Mouse (Mus musculus) right cerebral cortex, adult 2 months (tissue): ENCODE measurements around the gene Ptpn11.
A peak's percentile ranks its signal among the peaks of the same experiment; 100 is the strongest.

ENCODE experiments used
- DNase-seq, 2 experiments: peaks; one replicate each; pipeline ENCODE4 v3.0.0; 2021 to 2022; ENCODE audit warnings: low spot score in 2 of 2

Gene Ptpn11

DNA sequence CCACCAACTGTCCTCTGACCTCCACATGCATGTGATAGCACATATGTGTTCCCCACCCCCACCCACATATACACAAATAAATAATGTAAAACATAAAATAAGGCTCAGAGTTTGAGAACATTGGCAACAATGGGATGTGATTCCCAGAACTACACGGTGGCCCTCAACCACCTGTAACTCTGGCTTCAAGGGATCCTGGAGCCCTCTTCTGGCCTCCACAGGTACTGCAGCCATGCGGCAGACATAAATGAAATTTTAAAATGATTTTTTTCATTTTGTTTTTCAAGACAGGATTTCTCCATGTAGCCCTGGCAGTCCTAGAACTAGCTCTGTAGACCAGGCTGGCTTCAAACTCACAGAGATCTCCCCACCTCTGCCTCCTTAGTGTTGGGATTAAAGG lies 65.1 kb downstream of the Ptpn11 start:
- DNase-seq = no peak

DNA sequence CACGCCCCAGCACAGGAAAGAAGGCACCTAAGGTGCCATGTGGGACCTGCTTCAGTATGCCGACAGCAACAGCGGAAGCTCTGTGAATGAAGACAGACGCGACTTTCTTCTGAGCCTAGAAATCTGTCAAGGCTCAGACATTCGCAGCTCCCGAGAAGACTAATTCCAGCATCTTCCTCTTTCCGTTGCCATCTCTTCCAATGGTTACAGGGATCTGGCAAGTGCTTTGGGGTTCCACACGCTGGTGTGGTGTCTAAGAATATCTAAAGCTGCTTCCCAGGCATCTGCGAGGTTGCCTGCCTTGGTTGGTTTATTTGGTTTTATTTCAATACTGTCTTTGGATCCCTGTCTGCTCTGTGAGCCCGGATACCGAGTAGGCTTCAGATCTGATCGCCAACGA lies 65.6 kb downstream of the Ptpn11 start:
- DNase-seq = no peak

DNA sequence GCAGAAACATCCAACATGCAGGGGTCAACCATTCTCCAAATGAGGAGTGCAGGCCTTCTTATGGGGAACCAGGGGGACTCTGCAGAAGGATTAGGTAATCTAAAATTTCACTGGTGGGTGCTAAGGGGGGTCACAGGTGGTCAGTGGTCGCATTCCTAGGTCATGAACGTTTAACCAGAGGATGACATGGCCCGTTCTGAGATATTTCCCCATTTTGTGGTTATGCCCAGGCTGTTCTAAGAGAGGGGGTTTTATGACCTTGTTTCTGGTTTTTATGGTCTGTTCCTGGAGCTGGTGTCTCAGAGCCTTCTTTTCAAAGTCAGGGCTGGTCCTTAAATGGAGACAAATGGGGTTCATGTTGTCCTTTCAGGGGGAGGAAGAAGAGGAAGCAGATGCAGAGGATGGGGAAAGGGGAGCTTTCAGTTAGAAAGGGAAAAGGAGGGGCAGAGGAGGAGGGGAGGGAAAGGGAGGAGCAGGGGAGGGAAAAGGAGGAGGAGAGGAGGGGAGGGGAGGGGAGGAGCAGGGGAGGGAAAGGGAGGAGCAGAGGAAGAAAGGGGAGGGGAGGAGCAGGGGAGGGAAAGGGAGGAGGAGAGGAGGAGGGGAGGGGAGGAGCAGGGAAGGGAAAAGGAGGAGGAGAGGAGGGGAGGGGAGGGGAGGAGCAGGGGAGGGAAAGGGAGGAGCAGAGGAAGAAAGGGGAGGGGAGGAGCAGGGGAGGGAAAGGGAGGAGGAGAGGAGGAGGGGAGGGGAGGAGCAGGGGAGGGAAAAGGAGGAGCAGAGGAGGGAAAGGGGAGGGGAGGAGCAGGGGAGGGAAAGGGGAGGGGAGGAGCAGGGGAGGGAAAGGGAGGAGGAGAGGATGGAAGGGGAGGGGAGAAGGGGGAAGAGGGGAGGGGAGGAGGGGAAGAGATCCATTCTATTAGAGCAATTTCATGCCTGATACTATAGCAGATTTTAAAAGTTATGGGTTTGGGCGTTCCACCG lies 66.7 kb downstream of the Ptpn11 start:
- no peak for DNase-seq

DNA sequence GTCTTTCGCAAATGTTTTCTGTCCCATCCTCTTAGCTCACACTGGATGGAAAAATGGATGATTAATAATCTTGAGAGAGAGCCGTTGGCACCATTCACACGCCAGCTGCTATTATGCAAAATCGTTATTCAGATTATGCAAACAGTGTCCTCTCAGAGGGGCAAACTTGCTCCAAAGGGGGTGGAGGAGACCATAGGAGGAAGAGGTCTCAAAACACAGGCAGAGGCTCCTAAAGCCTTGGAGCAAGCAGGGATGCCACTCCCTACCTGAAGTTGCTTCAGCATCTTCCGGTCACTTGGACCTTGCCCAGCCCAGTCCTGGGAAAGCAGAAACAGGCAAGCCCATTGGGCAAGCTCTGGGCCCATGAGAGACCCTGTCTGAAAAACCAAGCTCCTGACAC lies 67.8 kb downstream of the Ptpn11 start:
- DNase-seq = no peak

DNA sequence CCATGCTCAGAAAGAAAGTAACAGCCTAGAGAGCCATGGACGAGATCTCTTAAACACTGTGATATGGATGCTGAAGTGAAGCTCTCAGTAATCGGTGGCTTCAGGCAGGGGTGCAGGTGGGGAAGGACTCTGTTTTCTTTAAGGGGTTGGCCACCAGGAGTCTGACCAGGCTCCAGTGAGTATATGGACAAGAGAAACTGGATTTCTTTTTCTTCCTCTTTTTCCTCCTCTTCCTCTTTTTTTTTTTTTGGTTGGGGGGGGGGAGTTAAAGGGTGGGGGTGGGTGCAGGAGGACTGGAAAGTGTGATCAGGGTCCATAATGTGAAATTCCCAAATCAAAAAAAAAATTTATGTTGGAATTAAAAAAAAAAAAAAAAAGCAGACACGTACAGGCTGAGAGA lies 68.6 kb downstream of the Ptpn11 start:
- no peak for DNase-seq

DNA sequence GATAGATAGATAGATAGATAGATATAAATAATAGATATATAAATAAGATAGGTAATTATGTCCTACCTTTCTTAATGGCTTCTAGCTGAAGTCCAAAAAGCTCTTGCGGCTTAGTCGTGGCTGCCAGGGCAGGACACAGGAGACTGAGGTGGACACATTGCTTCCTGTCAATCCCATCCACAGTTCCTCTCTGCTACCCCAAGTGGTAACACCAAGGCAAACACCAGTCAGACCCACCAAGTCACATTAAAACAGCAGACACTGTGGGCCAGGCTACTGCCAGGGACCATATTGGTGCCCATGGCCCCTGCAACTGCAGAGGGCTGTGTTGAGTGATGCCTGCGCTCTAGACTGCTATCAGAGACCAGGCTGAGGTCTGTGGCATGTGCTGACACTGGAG lies 69.2 kb downstream of the Ptpn11 start:
- DNase-seq = no peak

DNA sequence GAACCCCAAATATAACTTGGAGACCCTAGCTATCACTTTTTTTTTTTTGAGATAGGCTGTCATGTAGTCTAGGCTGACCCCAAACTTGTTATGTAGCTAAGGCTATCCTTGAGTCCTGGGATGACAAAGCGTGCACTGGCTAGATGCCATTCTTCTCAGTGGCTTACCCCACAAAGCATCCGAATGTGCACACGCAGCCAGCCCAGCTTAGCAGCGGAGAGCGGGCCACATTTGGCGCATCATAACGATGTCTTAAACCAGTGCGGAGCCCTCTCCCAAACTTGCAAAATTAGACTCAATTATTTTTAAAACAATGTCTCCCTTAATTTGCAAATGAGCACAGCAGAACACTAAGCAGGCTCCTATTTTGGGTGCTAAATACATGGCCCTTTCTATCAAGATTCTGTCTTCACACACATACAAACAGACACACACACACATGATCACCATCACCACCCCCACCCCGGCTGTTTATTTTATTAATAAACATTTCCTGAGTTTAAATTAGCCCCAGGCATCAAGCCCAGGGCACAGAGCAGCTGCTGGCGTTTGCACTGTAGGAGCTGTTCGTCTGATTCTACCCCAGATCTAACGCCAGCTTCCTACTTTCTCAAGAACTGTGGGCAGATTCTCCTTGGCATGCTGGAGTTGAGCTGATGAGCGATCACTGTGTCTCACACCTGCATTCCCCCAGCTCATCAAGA lies 71.7 kb downstream of the Ptpn11 start:
- DNase-seq = peak; percentile 66 to 69

DNA sequence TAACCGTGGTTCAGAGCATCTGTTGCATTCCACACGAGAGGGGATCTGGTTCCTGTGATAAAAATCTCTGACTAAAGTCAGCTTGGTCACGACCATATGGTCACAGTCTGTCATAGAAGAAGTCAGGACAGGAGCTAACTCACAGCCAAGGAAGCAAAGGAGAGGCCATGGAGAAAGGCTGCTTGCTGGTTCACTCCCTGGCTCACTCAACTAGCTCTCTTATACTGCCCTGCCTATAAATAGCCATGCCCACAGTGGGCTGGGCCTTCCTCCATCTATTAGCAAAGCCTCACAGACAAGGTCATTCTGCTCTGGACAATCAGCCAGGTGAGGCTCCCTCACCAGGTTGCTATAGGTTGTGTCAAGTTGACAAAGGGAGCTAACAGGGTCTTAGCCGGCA lies 72.9 kb downstream of the Ptpn11 start:
- no peak for DNase-seq

GRCm38 (mm10) chr5:121116941-121117340 lies 74.3 kb downstream of the Ptpn11 start:
- no peak for DNase-seq

DNA sequence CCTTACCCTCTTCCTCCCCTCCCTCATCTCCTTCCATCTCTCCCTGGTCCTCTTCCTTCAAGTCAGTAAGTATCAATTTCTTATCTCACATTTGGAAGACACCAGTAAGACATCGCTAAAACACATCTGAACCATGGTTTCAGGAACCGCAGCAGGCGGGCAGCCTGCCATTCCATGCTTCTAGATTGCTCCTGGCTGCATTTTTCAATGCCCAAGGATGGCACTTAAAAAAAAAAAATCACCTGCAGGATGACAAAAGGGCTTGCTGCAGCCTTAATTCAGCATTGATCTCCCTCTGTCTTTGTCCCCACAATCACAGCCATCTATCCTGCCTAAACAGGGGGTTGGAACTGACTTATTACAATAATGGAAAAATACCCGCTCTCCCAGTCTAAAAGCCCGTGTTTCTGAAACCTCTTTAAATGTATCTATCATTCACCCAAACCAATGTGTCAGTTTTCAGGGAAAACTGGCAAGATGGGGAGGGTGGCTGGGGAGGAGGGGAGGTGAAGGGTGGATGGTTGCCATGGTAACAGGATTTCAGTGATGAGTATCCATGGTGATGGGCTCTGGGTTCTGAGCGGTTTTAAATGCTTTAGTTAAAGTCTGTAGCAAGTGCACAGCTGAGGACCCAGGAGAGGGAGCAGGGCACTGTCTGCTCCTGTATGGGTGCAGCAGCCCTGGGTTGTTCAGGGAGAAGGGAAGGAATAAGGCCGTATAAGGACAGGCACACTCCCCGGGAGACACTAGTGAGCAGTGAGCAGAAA lies 75.6 kb downstream of the Ptpn11 start:
- peak in 1 of 2 experiments; percentile 62 for DNase-seq

- DNase-seq = peak; percentile 75 to 76
These were observed 77.0 kb downstream of the Ptpn11 start for GRCm38 (mm10) chr5:121114151-121114550.

GRCm38 (mm10) chr5:121112390-121112789 lies 78.8 kb downstream of the Ptpn11 start:
- no peak for DNase-seq

DNA sequence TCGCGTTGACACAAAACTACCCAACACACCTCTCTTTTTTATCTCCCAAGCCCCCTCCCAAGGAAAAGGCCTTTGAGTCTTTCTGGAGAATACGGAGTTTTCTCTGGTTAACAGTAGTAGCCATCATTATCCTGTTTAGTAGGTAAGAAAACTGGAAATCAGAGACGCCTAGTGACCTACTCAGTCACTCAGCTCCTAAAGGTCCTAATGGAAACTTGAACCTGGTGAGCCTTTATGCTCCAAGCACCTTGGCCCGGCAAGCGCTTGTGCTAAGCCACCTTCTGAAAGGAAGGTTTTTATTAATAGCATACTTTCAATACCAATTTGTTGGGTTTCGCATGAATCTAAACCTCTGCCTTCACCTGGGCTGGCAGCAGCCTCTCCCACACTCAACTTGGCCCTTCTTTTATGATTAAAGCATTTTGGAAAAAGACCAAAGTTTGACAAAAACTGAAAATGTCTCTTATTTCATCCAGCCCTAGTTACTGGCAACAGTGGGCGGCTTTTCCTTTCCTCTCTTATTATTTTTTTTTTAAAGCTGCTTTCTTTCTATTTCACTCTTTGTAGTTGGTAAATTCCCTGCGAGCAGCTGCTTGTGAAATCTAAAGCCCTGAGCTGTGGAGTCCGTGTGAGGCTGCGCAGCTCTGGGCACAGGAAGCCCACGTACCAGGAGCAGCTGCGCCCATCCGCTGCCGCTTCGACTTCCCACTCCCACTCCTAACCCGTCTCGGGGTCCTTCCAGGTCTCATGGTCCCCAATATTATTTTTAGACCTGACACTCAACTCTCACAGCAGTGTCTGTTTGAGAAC lies 79.9 kb downstream of the Ptpn11 start:
- DNase-seq = peak; percentile 67 to 72

DNA sequence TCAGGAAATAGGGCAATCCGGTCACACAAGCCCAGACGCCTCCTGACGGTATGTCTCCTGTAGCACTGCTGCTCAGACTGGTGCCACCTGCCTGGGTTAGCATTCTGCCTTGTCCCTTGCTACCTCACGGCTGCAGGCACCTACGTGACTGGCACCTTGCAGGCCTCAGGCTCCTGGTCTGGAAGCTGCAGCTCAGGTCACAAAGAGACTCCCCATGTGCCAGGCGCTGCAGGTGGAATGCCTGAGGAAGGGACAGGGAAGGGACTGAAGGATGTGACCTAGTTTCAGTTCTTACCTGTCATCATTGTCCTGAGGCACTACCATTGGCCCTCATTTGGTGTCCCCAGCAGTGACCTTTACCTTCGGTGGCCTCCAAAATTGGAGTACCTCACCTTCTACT lies 82.0 kb downstream of the Ptpn11 start:
- no peak for DNase-seq

DNA sequence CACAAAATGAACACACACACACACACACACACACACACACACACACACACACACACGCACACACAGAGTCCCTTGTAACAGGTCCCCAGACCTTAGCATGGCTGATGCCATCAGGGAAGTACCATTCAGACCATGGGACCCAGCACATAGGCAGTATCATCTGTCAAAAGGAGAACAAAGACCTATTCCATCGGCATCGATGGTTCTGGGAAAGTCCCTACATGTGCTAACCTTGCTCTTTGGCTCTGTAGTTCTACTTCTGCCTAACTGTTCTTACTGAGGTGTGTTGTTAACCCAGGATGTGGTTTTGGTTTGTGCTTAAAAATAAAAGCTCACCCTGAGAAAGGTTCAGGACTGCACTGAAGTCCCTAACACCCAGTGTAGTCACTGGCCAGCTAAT lies 84.3 kb downstream of the Ptpn11 start:
- no peak for DNase-seq

- DNase-seq = no peak
These were observed 90.2 kb downstream of the Ptpn11 start for GRCm38 (mm10) chr5:121100886-121101580.

GRCm38 (mm10) chr5:121100095-121100494 lies 91.1 kb downstream of the Ptpn11 start:
- DNase-seq = no peak

DNA sequence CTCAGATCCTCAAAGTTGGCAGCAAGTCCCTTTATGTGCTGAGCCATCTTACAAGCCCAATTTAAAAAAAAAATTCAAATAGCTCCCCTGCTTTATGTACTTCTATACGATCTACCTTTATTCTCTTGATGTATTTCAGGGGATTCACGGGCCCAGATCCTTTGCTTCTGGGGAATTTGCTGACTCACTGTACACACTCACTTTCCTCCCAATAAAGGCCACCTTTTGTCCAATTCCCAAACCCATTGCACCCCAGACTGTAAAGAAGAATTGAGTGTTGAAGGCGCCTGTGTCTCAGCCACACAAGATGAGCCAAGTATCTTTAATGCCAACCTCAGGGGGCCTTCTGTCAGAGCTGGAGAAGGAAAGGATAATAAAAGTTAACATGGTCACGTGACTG lies 93.2 kb downstream of the Ptpn11 start:
- no peak for DNase-seq

DNA sequence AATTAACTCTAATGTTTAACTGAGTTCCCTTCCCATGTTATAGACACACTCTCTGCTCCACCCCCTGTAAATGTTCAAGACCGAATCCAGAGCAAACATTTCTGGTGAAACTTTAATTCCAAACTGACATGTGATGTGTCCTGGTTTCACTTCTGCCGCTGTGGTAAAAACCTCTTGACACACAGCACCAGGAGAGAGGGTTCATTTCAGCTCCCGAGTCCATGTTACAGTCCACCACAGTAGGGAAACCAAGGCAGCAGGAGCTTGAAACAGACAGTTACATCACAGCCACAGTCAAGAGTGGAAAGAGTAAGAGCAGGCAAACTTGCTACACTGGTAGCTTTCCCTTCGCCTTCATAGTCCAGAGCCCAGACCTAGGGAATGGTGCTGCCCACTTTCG lies 94.5 kb downstream of the Ptpn11 start:
- no peak for DNase-seq

- DNase-seq = no peak
These were observed 97.9 kb downstream of the Ptpn11 start for GRCm38 (mm10) chr5:121093281-121093680.

GRCm38 (mm10) chr5:121089660-121090059 lies 101.5 kb downstream of the Ptpn11 start:
- DNase-seq = no peak
